Mouse (Mus musculus) MEL (cell line): ENCODE results near the gene Top3a.

ENCODE experiments used
- CHD1 ChIP-seq: IDR thresholded peaks from 2 replicates; pipeline ENCODE4 v1.6.1; 2012; ENCODE audit warnings: low read depth, mild to moderate bottlenecking, inconsistent platforms, low read length, improper control_type of control experiment
- CTCF ChIP-seq, 3 experiments: IDR thresholded peaks in 2 of 3; conservative IDR thresholded peaks in 1 of 3; 2 replicates each; pipeline ENCODE4 v1.5.1; 2011 to 2012; ENCODE audit warnings: low read length in 3 of 3, low read depth in 2 of 3, mild to moderate bottlenecking in 2 of 3, improper control_type of control experiment in 1 of 3, inconsistent platforms in 1 of 3, mixed read lengths in 1 of 3, moderate library complexity in 1 of 3; ENCODE audit not compliant: control insufficient read depth in 1 of 3, insufficient read depth in 1 of 3, poor library complexity in 1 of 3, severe bottlenecking in 1 of 3
- EP300 ChIP-seq, 2 experiments: IDR thresholded peaks; 2 replicates each; pipeline ENCODE4 v1.6.1; 2011; ENCODE audit warnings: improper control_type of control experiment in 2 of 2, low read length in 2 of 2, low read depth in 1 of 2, mild to moderate bottlenecking in 1 of 2
- GATA1 ChIP-seq: IDR thresholded peaks from 2 replicates; pipeline ENCODE4 v1.6.1; 2011; ENCODE audit warnings: low read depth, low read length, improper control_type of control experiment
- HCFC1 ChIP-seq: IDR thresholded peaks from 2 replicates; pipeline ENCODE4 v1.6.1; 2012; ENCODE audit warnings: low read depth, mild to moderate bottlenecking, inconsistent platforms, low read length, improper control_type of control experiment, moderate library complexity
- KAT2A ChIP-seq: conservative IDR thresholded peaks from 2 replicates; pipeline ENCODE4 v1.6.1; 2012; ENCODE audit warnings: low read depth, low read length, improper control_type of control experiment, inconsistent platforms
- MEF2A ChIP-seq: IDR thresholded peaks from 2 replicates; pipeline ENCODE4 v1.6.1; 2014; ENCODE audit warnings: low read depth, mild to moderate bottlenecking, inconsistent platforms, low read length, improper control_type of control experiment; ENCODE audit not compliant: poor library complexity, insufficient replicate concordance, severe bottlenecking; ENCODE audit errors: extremely low read depth
- MYC ChIP-seq: IDR thresholded peaks from 2 replicates; pipeline ENCODE4 v1.6.1; 2011; ENCODE audit warnings: low read depth, mild to moderate bottlenecking, low read length, improper control_type of control experiment, moderate library complexity
- RCOR1 ChIP-seq: IDR thresholded peaks from 2 replicates; pipeline ENCODE4 v1.6.1; 2012; ENCODE audit warnings: low read depth, mild to moderate bottlenecking, inconsistent platforms, low read length, improper control_type of control experiment
- SIN3A ChIP-seq: IDR thresholded peaks from 2 replicates; pipeline ENCODE4 v1.6.1; 2012; ENCODE audit warnings: low read length, improper control_type of control experiment, inconsistent platforms
- SMC3 ChIP-seq: IDR thresholded peaks from 2 replicates; pipeline ENCODE4 v1.6.1; 2011; ENCODE audit warnings: low read depth, low read length, improper control_type of control experiment
- USF2 ChIP-seq, 2 experiments: IDR thresholded peaks; 2 replicates each; pipeline ENCODE4 v1.6.1; 2011 to 2012; ENCODE audit warnings: improper control_type of control experiment in 2 of 2, low read length in 2 of 2, borderline replicate concordance in 1 of 2, inconsistent platforms in 1 of 2, low read depth in 1 of 2, mild to moderate bottlenecking in 1 of 2; ENCODE audit not compliant: insufficient read depth in 1 of 2
- ZKSCAN1 ChIP-seq: IDR thresholded peaks from 2 replicates; pipeline ENCODE4 v1.6.1; 2012; ENCODE audit warnings: low read depth, mild to moderate bottlenecking, inconsistent platforms, low read length, improper control_type of control experiment, moderate library complexity

DNA sequence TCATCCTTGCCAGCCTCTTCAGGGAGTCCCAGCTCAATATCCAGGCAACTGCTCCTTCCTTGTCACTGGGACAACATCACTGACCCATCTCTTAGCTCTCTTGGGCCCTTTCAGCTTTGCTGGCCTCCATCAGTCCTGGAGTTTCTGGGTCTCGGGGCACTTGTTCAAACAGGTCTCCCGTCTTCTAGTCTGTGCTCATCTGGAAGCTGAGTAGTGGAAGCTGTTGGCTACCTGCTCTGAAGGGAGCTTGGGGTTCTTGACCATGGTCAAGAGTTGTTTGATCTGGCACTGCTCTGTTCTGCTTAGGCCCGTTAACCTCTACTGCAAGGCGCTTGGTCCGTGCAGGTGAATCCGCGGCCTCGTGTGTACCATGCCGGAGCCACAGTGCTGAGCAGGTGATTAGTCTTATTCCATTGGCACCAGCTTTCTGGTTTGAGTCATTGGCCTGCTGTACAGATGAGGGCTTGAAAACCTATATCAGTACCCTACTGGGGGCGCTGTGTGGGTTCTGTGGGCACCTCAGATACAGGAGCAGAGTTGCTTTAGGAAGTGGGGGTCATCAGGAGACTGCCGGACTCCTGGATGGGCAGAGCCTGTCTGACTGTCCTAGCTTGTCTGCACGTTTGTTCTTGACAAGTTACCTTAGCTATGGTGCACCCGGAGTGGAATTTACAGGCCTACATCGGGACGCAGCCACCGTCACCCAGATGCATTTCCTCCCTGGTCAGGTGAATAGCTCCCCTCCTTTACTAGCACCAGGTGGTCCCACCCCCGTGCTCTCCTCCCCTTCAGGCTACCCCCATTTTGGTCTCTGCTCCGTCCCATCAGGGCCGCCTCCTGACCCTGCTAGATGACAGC, 72.9 kb downstream of the Top3a start:
- TF ChIP-seq EP300 (IDR thresholded peaks at IDR 0.05; ENCODE audit: low read depth in 1 of 2, low read length in 2 of 2) (no peak), HCFC1 (no peak), CTCF (IDR thresholded peaks at IDR 0.05 in 2 of 3, conservative IDR thresholded peaks at IDR 0.05 in 1 of 3; ENCODE audit: control insufficient read depth in 1 of 3, insufficient read depth in 1 of 3, low read depth in 2 of 3, low read length in 3 of 3, poor library complexity in 1 of 3, severe bottlenecking in 1 of 3) (no peak), RCOR1 (no peak), GATA1 (no peak), SMC3 (no peak), MYC (no peak), ZKSCAN1 (no peak), MEF2A (no peak), SIN3A (no peak), KAT2A (no peak), USF2 (IDR thresholded peaks at IDR 0.05; ENCODE audit: borderline replicate concordance in 1 of 2, insufficient read depth in 1 of 2, low read depth in 1 of 2, low read length in 2 of 2) (no peak), CHD1 (no peak)
